In the genomic region with DNA sequence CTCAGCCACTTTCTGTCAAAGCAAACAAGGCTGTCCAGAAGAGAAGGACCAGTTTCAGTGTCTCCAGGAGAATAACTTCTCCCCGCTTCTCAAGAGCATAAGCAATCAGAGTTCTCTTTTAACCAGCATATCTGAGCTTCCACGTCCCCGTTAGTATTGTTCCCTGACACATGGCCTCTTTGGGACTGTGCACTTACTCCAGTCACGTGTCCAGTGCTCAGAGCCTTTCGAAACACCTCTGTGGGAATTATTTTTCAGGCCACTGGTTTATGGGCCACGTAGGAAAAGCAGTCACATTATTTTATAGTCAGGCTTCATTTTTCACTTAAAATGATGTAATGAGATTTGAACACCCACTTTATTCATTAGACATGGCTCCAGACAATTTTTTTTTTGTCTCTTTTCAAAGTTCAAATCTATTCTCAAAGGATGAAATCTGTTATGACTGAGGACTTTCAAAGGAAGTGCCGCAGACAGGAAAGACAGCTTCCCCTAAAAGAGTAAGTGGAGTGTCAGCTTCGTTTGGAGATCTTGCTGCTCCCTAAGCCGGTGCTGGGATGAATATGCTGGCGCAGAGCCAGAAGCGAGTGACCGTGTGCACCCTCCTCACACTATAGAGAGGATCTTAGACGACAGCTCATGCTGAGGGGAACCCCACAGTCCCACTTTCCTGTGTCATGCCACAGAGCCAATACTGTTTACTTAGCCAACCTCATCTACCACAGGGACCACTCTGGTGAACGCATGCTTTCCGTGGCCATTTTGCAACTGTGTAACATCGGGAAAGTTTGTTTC, we compare ENCODE assay signal across 12 mouse cellular contexts. TPM values are rescaled to one million over a fixed set of nuclear protein-coding genes. Genes with fewer than 3 reads are reported as not detected.
A peak's percentile ranks its signal among the peaks of the same experiment; 100 is the strongest.
DNase-seq lines count a peak whose midpoint lies in the region; ATAC-seq and TF ChIP-seq lines count a peak whose summit lies in the region.
"Had no signal": no experiment of that assay in that cellular context is flagged by ENCODE, and none has a peak within 500 bp of the region (broad histone marks: within the 10 kb centered on the region; RNA-seq: fewer than 3 reads in every experiment).

No protein-coding gene starts in this region.

- no peak overlapping the region for H3K9ac ChIP-seq in hindbrain, embryonic 14.5 days
- no peak overlapping the region for H3K9ac ChIP-seq in hindbrain, embryonic 13.5 days
- H3K9ac ChIP-seq in midbrain, postnatal 0 days (replicated peaks; ENCODE audit: low read length, poor library complexity, severe bottlenecking): no peak overlapping the region
- no peak overlapping the region for H3K9ac ChIP-seq in midbrain, embryonic 15.5 days
- H3K9ac ChIP-seq: embryonic facial prominence, embryonic 15.5 days had no signal

- no peaks in the 10 kb centered on the region for H3K36me3 ChIP-seq in hindbrain, embryonic 14.5 days (replicated peaks; ENCODE audit: control insufficient read depth, insufficient read depth)
- no peaks in the 10 kb centered on the region for H3K36me3 ChIP-seq in hindbrain, embryonic 13.5 days
- no peaks in the 10 kb centered on the region for H3K36me3 ChIP-seq in midbrain, postnatal 0 days (ENCODE audit: insufficient read depth, low read length)
- no peaks in the 10 kb centered on the region for H3K36me3 ChIP-seq in midbrain, embryonic 15.5 days (replicated peaks)
- H3K36me3 ChIP-seq: embryonic facial prominence, embryonic 15.5 days; limb, embryonic 10.5 days had no signal

- H3K4me1 ChIP-seq in hindbrain, embryonic 14.5 days (replicated peaks; ENCODE audit: control insufficient read depth, insufficient read depth, low read length): no peaks in the 10 kb centered on the region
- peaks cover 6% of the 10 kb centered on the region for H3K4me1 ChIP-seq in hindbrain, embryonic 13.5 days (replicated peaks)
- no peaks in the 10 kb centered on the region; the same call in 1 of the 2 replicates for H3K4me1 ChIP-seq in midbrain, postnatal 0 days (ENCODE audit: insufficient read depth, low read length)
- no peaks in the 10 kb centered on the region for H3K4me1 ChIP-seq in midbrain, embryonic 15.5 days
- H3K4me1 ChIP-seq: embryonic facial prominence, embryonic 15.5 days; limb, embryonic 10.5 days had no signal

- H3K9me3 ChIP-seq in hindbrain, embryonic 14.5 days (ENCODE audit: control insufficient read depth, low read length): no peaks in the 10 kb centered on the region
- H3K9me3 ChIP-seq in hindbrain, embryonic 13.5 days: no peaks in the 10 kb centered on the region
- H3K9me3 ChIP-seq in midbrain, postnatal 0 days (ENCODE audit: low read length): no peaks in the 10 kb centered on the region
- H3K9me3 ChIP-seq in midbrain, embryonic 15.5 days: no peaks in the 10 kb centered on the region
- H3K9me3 ChIP-seq: embryonic facial prominence, embryonic 15.5 days; limb, embryonic 10.5 days; megakaryocyte, embryonic 14.5 days had no signal

- ATAC-seq in hindbrain, embryonic 14.5 days (ENCODE audit: low FRiP score): no peak
- ATAC-seq in hindbrain, embryonic 13.5 days (ENCODE audit: low FRiP score): no peak
- ATAC-seq in midbrain, postnatal 0 days (ENCODE audit: low FRiP score): no peak
- ATAC-seq in midbrain, embryonic 15.5 days (replicated peaks): no peak

- H3K27ac ChIP-seq in hindbrain, embryonic 14.5 days: no peak overlapping the region
- no peak overlapping the region for H3K27ac ChIP-seq in hindbrain, embryonic 13.5 days
- no peak overlapping the region for H3K27ac ChIP-seq in midbrain, postnatal 0 days (ENCODE audit: low read depth, low read length)
- H3K27ac ChIP-seq in midbrain, embryonic 15.5 days: no peak overlapping the region
- H3K27ac ChIP-seq: embryonic facial prominence, embryonic 15.5 days; layer of hippocampus, adult 2 months; limb, embryonic 10.5 days had no signal

- no peak for TF ChIP-seq CTCF in midbrain, postnatal 0 days (IDR thresholded peaks at IDR 0.05)

- H3K4me2 ChIP-seq in hindbrain, embryonic 14.5 days (replicated peaks): no peak overlapping the region
- no peak overlapping the region for H3K4me2 ChIP-seq in hindbrain, embryonic 13.5 days
- no peak overlapping the region for H3K4me2 ChIP-seq in midbrain, postnatal 0 days (ENCODE audit: low read depth, low read length, poor library complexity, severe bottlenecking)
- no peak overlapping the region for H3K4me2 ChIP-seq in midbrain, embryonic 15.5 days
- H3K4me2 ChIP-seq: embryonic facial prominence, embryonic 15.5 days had no signal

- no peaks in the 10 kb centered on the region for H3K27me3 ChIP-seq in hindbrain, embryonic 14.5 days (ENCODE audit: control insufficient read depth, insufficient read depth, low read length)
- no peaks in the 10 kb centered on the region for H3K27me3 ChIP-seq in hindbrain, embryonic 13.5 days
- no peaks in the 10 kb centered on the region for H3K27me3 ChIP-seq in midbrain, postnatal 0 days (ENCODE audit: insufficient read depth, low read length)
- H3K27me3 ChIP-seq in midbrain, embryonic 15.5 days (replicated peaks): no peaks in the 10 kb centered on the region
- H3K27me3 ChIP-seq: embryonic facial prominence, embryonic 15.5 days; megakaryocyte, embryonic 14.5 days had no signal

- DNase-seq in cerebellum, postnatal 25 days: peak; percentile 31 to 48
- no peak for DNase-seq in cerebellum, adult 11-12 months
- peak; percentile 67 for DNase-seq in hindbrain, embryonic 14.5 days (ENCODE audit: low spot score)
- peak; percentile 72 for DNase-seq in midbrain, postnatal 0 days (ENCODE audit: low spot score)
- peak; percentile 61 for DNase-seq in retina, embryonic 14.5 days (ENCODE audit: low spot score)
- DNase-seq in ovary, postnatal 14 days (ENCODE audit: low spot score): no peak

- 60% methylated on average over 16 of the region's 16 CpGs for WGBS in hindbrain, embryonic 14.5 days
- 61% methylated on average over 16 of the region's 16 CpGs for WGBS in hindbrain, embryonic 13.5 days
- 32% methylated on average over 16 of the region's 16 CpGs for WGBS in midbrain, postnatal 0 days
- WGBS in midbrain, embryonic 15.5 days: 48% methylated on average over 16 of the region's 16 CpGs

- H3K4me3 ChIP-seq in hindbrain, embryonic 14.5 days (replicated peaks; ENCODE audit: low read length): no peak overlapping the region
- no peak overlapping the region for H3K4me3 ChIP-seq in hindbrain, embryonic 13.5 days
- no peak overlapping the region for H3K4me3 ChIP-seq in midbrain, postnatal 0 days (ENCODE audit: low read depth, low read length)
- H3K4me3 ChIP-seq in midbrain, embryonic 15.5 days: no peak overlapping the region
- H3K4me3 ChIP-seq: embryonic facial prominence, embryonic 15.5 days; layer of hippocampus, adult 2 months; limb, embryonic 10.5 days; megakaryocyte, embryonic 14.5 days had no signal

RNA-seq across cellular contexts. Expression of a gene that starts 10.3 kb away (rescaled TPM):
- polyA plus RNA-seq in hindbrain, embryonic 14.5 days (2014; fragmentation: Nextera tagmentation; extraction: Ambion mirVana): 12.4 and 15.1 TPM in 2 replicates
- 18.5 and 18.7 TPM in 2 replicates for polyA plus RNA-seq in hindbrain, embryonic 13.5 days (2015; fragmentation: Nextera tagmentation; extraction: Ambion mirVana)
- 2.9 and 6.4 TPM in 2 replicates for total RNA-seq in midbrain, postnatal 0 days (2014; rRNA removed)
- polyA plus RNA-seq in midbrain, postnatal 0 days (2015; fragmentation: Nextera tagmentation; extraction: Ambion mirVana): 6.6 and 8.8 TPM in 2 replicates
- polyA plus RNA-seq in midbrain, embryonic 15.5 days (2015; fragmentation: Nextera tagmentation; extraction: Ambion mirVana): 12.2 and 12.7 TPM in 2 replicates

RNA-seq across cellular contexts. Expression of a gene that starts 10.7 kb away (rescaled TPM):
- polyA plus RNA-seq in hindbrain, embryonic 14.5 days (2014; fragmentation: Nextera tagmentation; extraction: Ambion mirVana): 82.7 and 99.8 TPM in 2 replicates
- polyA plus RNA-seq in hindbrain, embryonic 13.5 days (2015; fragmentation: Nextera tagmentation; extraction: Ambion mirVana): 53.9 and 57.0 TPM in 2 replicates
- total RNA-seq in midbrain, postnatal 0 days (2014; rRNA removed): 103 and 112 TPM in 2 replicates
- polyA plus RNA-seq in midbrain, postnatal 0 days (2015; fragmentation: Nextera tagmentation; extraction: Ambion mirVana): 106 and 114 TPM in 2 replicates
- polyA plus RNA-seq in midbrain, embryonic 15.5 days (2015; fragmentation: Nextera tagmentation; extraction: Ambion mirVana): 77.5 and 80.1 TPM in 2 replicates

Comparison
In these comparisons a context has a peak if more than half of its experiments do, and no peak if none do; other contexts are left out.
1. DNase-seq: peak in cerebellum, postnatal 25 days (2 of 2), hindbrain, embryonic 14.5 days (single experiment), midbrain, postnatal 0 days (single experiment) and retina, embryonic 14.5 days (single experiment); none in cerebellum, adult 11-12 months (single experiment) and ovary, postnatal 14 days (single experiment).